In the genomic region with DNA sequence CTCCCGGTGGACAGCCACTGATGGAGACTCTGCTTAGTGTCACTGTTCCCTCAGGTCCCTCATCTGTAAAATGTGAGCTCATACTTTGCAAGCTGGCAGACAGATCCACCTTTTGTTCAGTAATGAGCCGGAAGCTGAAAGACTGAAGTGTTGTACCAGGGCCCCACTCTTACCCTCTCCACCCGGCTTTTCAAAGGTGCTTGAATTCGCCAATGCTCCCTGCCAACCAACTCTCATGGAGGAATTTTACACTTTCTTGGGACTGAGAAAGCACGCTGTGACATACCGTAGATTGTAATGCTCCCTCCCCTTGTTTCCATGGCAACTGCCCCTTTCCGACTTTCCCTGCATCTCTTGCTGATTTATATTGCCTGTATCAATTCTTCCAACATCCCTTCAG, we compare ENCODE assay signal across 10 mouse cellular contexts. TPM values are rescaled to one million over a fixed set of nuclear protein-coding genes. Genes with fewer than 3 reads are reported as not detected.
DNase-seq lines count a peak whose midpoint lies in the region; ATAC-seq lines count a peak whose summit lies in the region.
"Had no signal": no experiment of that assay in that cellular context is flagged by ENCODE, and none has a peak within 500 bp of the region (broad histone marks: within the 10 kb centered on the region; RNA-seq: fewer than 3 reads in every experiment).

No protein-coding gene starts in this region.

- H3K27ac ChIP-seq in forebrain, embryonic 13.5 days = peak overlapping the region; percentile 20; the same call in 1 of the 2 replicates
- no peak overlapping the region; the same call in 1 of the 2 replicates for H3K27ac ChIP-seq in liver, embryonic 16.5 days (ENCODE audit: low read length)

- WGBS in forebrain, embryonic 13.5 days = 1% methylated on average over 7 of the region's 7 CpGs
- WGBS in liver, embryonic 16.5 days (ENCODE audit: insufficient replicate concordance) = 67% methylated on average over 7 of the region's 7 CpGs

- ATAC-seq in forebrain, embryonic 13.5 days = peak; percentile 63
- ATAC-seq in liver, embryonic 16.5 days (ENCODE audit: low read depth) = no peak

- H3K9ac ChIP-seq in forebrain, embryonic 13.5 days = no peak overlapping the region; the same call in 1 of the 2 replicates
- no peak overlapping the region for H3K9ac ChIP-seq in liver, embryonic 16.5 days (ENCODE audit: low read depth, low read length)

- peaks cover 27% of the 10 kb centered on the region for H3K36me3 ChIP-seq in forebrain, embryonic 13.5 days (ENCODE audit: poor library complexity, severe bottlenecking)
- peaks cover 20% of the 10 kb centered on the region for H3K36me3 ChIP-seq in liver, embryonic 16.5 days (ENCODE audit: control insufficient read depth, insufficient read depth)

- peak overlapping the region; percentile 49 for H3K4me2 ChIP-seq in forebrain, embryonic 13.5 days
- peak overlapping the region; percentile 64 for H3K4me2 ChIP-seq in liver, embryonic 16.5 days (ENCODE audit: low read depth, low read length)

- peaks cover 23% of the 10 kb centered on the region for H3K4me1 ChIP-seq in forebrain, embryonic 13.5 days
- peaks cover 10% of the 10 kb centered on the region for H3K4me1 ChIP-seq in liver, embryonic 16.5 days (ENCODE audit: control insufficient read depth, low read depth, low read length)

- DNase-seq in left cerebral cortex, adult 18-20 months (ENCODE audit: low spot score in 2 of 2) = peak; percentile 24 to 25
- DNase-seq in left cerebral cortex, adult 8-10 months (ENCODE audit: low spot score in 2 of 2) = no peak
- DNase-seq in neural tube, embryonic 10.5 days (ENCODE audit: extremely low spot score, low spot score) = peak; percentile 38
- no peak for DNase-seq in ovary, postnatal 10 days (ENCODE audit: low spot score)
- no peak for DNase-seq in adrenal gland, postnatal 36 days
- no peak for DNase-seq in kidney, adult 18-20 months
- DNase-seq: cerebellum, adult 11 months; thymus, postnatal 36 days had no signal

- H3K27me3 ChIP-seq in forebrain, embryonic 13.5 days = no peaks in the 10 kb centered on the region
- no peaks in the 10 kb centered on the region for H3K27me3 ChIP-seq in liver, embryonic 16.5 days (ENCODE audit: control insufficient read depth, insufficient read depth, low read depth, low read length)

- H3K9me3 ChIP-seq in forebrain, embryonic 13.5 days (replicated peaks) = no peaks in the 10 kb centered on the region
- no peaks in the 10 kb centered on the region for H3K9me3 ChIP-seq in liver, embryonic 16.5 days (replicated peaks; ENCODE audit: control insufficient read depth, low read length)

- H3K4me3 ChIP-seq in forebrain, embryonic 13.5 days = no peak overlapping the region; the same call in 1 of the 2 replicates
- H3K4me3 ChIP-seq in liver, embryonic 16.5 days (ENCODE audit: low read depth, low read length) = peak overlapping the region; percentile 56

RNA-seq across cellular contexts. Expression of gene Eid3, which starts 34.1 kb away (rescaled TPM):
- total RNA-seq in left cerebral cortex, adult 18-20 months (2021) = 1 to 10 TPM in 1 of 2 experiments, under 1 TPM in 1; 0.84 to 1.3 TPM
- total RNA-seq in left cerebral cortex, adult 8-10 months (2022) = 1 to 10 TPM; 1.4 to 2.1 (median 1.8) TPM
- 0.46 and 0.62 TPM in 2 replicates for polyA plus RNA-seq in forebrain, embryonic 13.5 days (2015; fragmentation: Nextera tagmentation; extraction: Ambion mirVana)
- polyA plus RNA-seq in liver, embryonic 16.5 days (2015; fragmentation: Nextera tagmentation; extraction: Ambion mirVana) = 0.13 and 0.18 TPM in 2 replicates
- total RNA-seq in adrenal gland, postnatal 36 days (2021) = 1 to 10 TPM; 1.9 to 2.5 TPM

Comparison
In these comparisons a context has a peak if more than half of its experiments do, and no peak if none do; other contexts are left out.
1. DNase-seq: peak in left cerebral cortex, adult 18-20 months (2 of 2) and neural tube, embryonic 10.5 days (single experiment); none in left cerebral cortex, adult 8-10 months (0 of 2), ovary, postnatal 10 days (single experiment), adrenal gland, postnatal 36 days (0 of 2) and kidney, adult 18-20 months (single experiment).